Mouse (Mus musculus): ENCODE results near the gene Mrpl43.

Gene Mrpl43

GRCm38 (mm10) chr19:45007425-45008191 is 1.4 kb upstream of the Mrpl43 start:
- ATAC-seq (ENCODE audit: low TSS enrichment): no peak

- ATAC-seq (ENCODE audit: low TSS enrichment): no peak
These were observed 779 bp upstream of the Mrpl43 start for GRCm38 (mm10) chr19:45007021-45007420.

- no peak for ATAC-seq (ENCODE audit: low TSS enrichment)
These were observed 798 bp downstream of the Mrpl43 start, which contains the start of gene Twnk for GRCm38 (mm10) chr19:45005444-45005843. Twnk (plus strand) TSS chr19:45005663.

- no peak for ATAC-seq (ENCODE audit: low TSS enrichment)
These were observed 2.3 kb downstream of the Mrpl43 start for GRCm38 (mm10) chr19:45003740-45004516.

- no peak for ATAC-seq (ENCODE audit: low TSS enrichment)
These were observed 3.9 kb downstream of the Mrpl43 start for GRCm38 (mm10) chr19:45002301-45002700.

GRCm38 (mm10) chr19:44999647-45000046 is 6.6 kb downstream of the Mrpl43 start:
- no peak for ATAC-seq (ENCODE audit: low TSS enrichment)

- no peak for ATAC-seq (ENCODE audit: low TSS enrichment)
These were observed 8.5 kb downstream of the Mrpl43 start for GRCm38 (mm10) chr19:44997786-44998185.

- no peak for ATAC-seq (ENCODE audit: low TSS enrichment)
These were observed 13.5 kb downstream of the Mrpl43 start for GRCm38 (mm10) chr19:44992712-44993111.

GRCm38 (mm10) chr19:44992246-44992645 is 14.0 kb downstream of the Mrpl43 start:
- no peak for ATAC-seq (ENCODE audit: low TSS enrichment)

- no peak for ATAC-seq (ENCODE audit: low TSS enrichment)
These were observed 15.2 kb downstream of the Mrpl43 start for GRCm38 (mm10) chr19:44991031-44991430.

GRCm38 (mm10) chr19:44989567-44990495 is 16.4 kb downstream of the Mrpl43 start:
- ATAC-seq (ENCODE audit: low TSS enrichment): no peak

GRCm38 (mm10) chr19:44988831-44989566 is 17.2 kb downstream of the Mrpl43 start, which contains the start of gene Sema4g:
Sema4g (plus strand) TSS chr19:44989101.
- ATAC-seq (ENCODE audit: low TSS enrichment): no peak

GRCm38 (mm10) chr19:44988321-44988720 is 17.9 kb downstream of the Mrpl43 start:
- no peak for ATAC-seq (ENCODE audit: low TSS enrichment)

GRCm38 (mm10) chr19:44987851-44988250 is 18.4 kb downstream of the Mrpl43 start:
- ATAC-seq (ENCODE audit: low TSS enrichment): peak; percentile 90

- no peak for ATAC-seq (ENCODE audit: low TSS enrichment)
These were observed 19.2 kb downstream of the Mrpl43 start for GRCm38 (mm10) chr19:44987004-44987403.

GRCm38 (mm10) chr19:44985159-44985988 is 20.9 kb downstream of the Mrpl43 start:
- no peak for ATAC-seq (ENCODE audit: low TSS enrichment)

- ATAC-seq (ENCODE audit: low TSS enrichment): no peak
These were observed 21.8 kb downstream of the Mrpl43 start for GRCm38 (mm10) chr19:44984420-44984819.

- no peak for ATAC-seq (ENCODE audit: low TSS enrichment)
These were observed 22.9 kb downstream of the Mrpl43 start for GRCm38 (mm10) chr19:44983366-44983765.

- ATAC-seq (ENCODE audit: low TSS enrichment): no peak
These were observed 23.6 kb downstream of the Mrpl43 start for GRCm38 (mm10) chr19:44982477-44983115.

GRCm38 (mm10) chr19:44980787-44981186 is 25.5 kb downstream of the Mrpl43 start:
- no peak for ATAC-seq (ENCODE audit: low TSS enrichment)
